Mouse (Mus musculus): ENCODE data around the gene Sfta2. TPM values are rescaled to one million over a fixed set of nuclear protein-coding genes. Genes with fewer than 3 reads are reported as not detected.
A peak's percentile ranks its signal among the peaks of the same experiment; 100 is the strongest.

Sfta2 gene
- polyA plus RNA-seq, 1 experiment from 2014 or later, result 564 TPM

GRCm38 (mm10) chr17:35697429-35697758 is 96.0 kb downstream of the Sfta2 start:
- 0 out of 2 replicates have a peak overlapping the region, but pooled peaks have one; percentile 23 for H3K9ac ChIP-seq (replicated peaks; ENCODE audit: low read depth)
- H3K4me3 ChIP-seq (ENCODE audit: low read depth, low read length), result 0 out of 2 replicates have a peak overlapping the region, but pooled peaks have one; percentile 4
- peaks cover 11% of the 10 kb centered on the region; the same call in 1 of the 2 replicates for H3K4me1 ChIP-seq (ENCODE audit: insufficient read depth, low read depth, low read length)
- H3K9me3 ChIP-seq (ENCODE audit: low read length), result no peaks in the 10 kb centered on the region
- peaks cover 8% of the 10 kb centered on the region; the same call in 1 of the 2 replicates for H3K36me3 ChIP-seq (ENCODE audit: insufficient read depth, low read length)
- no peak for TF ChIP-seq CTCF (IDR thresholded peaks at IDR 0.05)
- no peak for TF ChIP-seq EP300 (IDR thresholded peaks at IDR 0.05)
- no peak for ATAC-seq
- H3K27ac ChIP-seq (ENCODE audit: low read length), result peak overlapping the region; percentile 75
- no peaks in the 10 kb centered on the region for H3K27me3 ChIP-seq (replicated peaks; ENCODE audit: insufficient read depth, low read length)
- 13% methylated on average over 1 of the region's 1 CpGs for WGBS
- DNase-seq (ENCODE audit: low spot score), result no peak
- H3K4me2 ChIP-seq (replicated peaks; ENCODE audit: low read depth, low read length), result peak overlapping the region; percentile 56

GRCm38 (mm10) chr17:35697759-35698500 is 96.6 kb downstream of the Sfta2 start:
- H3K4me2 ChIP-seq (replicated peaks; ENCODE audit: low read depth, low read length), result peak overlapping the region; percentile 56
- 9% methylated on average over 15 of the region's 16 CpGs for WGBS
- ATAC-seq, result peak; percentile 37
- TF ChIP-seq EP300 (IDR thresholded peaks at IDR 0.05) (no peak), CTCF (IDR thresholded peaks at IDR 0.05) (no peak)
- peaks cover 11% of the 10 kb centered on the region; the same call in 1 of the 2 replicates for H3K4me1 ChIP-seq (ENCODE audit: insufficient read depth, low read depth, low read length)
- H3K36me3 ChIP-seq (ENCODE audit: insufficient read depth, low read length), result peaks cover 3% of the 10 kb centered on the region; the same call in 1 of the 2 replicates
- peak; percentile 71 for DNase-seq (ENCODE audit: low spot score)
- peak overlapping the region; percentile 75 for H3K27ac ChIP-seq (ENCODE audit: low read length)
- 0 out of 2 replicates have a peak overlapping the region, but pooled peaks have one; percentile 23 for H3K9ac ChIP-seq (replicated peaks; ENCODE audit: low read depth)
- peak overlapping the region; percentile 4; the same call in 1 of the 2 replicates for H3K4me3 ChIP-seq (ENCODE audit: low read depth, low read length)
- no peaks in the 10 kb centered on the region for H3K27me3 ChIP-seq (replicated peaks; ENCODE audit: insufficient read depth, low read length)
- no peaks in the 10 kb centered on the region for H3K9me3 ChIP-seq (ENCODE audit: low read length)

GRCm38 (mm10) chr17:35698501-35698883 is 97.1 kb downstream of the Sfta2 start:
- no peaks in the 10 kb centered on the region for H3K36me3 ChIP-seq (ENCODE audit: insufficient read depth, low read length)
- peak overlapping the region; percentile 56 for H3K4me2 ChIP-seq (replicated peaks; ENCODE audit: low read depth, low read length)
- 28% methylated on average over 5 of the region's 5 CpGs for WGBS
- H3K27ac ChIP-seq (ENCODE audit: low read length), result peak overlapping the region; percentile 75
- ATAC-seq, result no peak
- H3K9ac ChIP-seq (replicated peaks; ENCODE audit: low read depth), result no peak overlapping the region
- no peak for TF ChIP-seq EP300 (IDR thresholded peaks at IDR 0.05)
- H3K27me3 ChIP-seq (replicated peaks; ENCODE audit: insufficient read depth, low read length), result no peaks in the 10 kb centered on the region
- no peaks in the 10 kb centered on the region for H3K9me3 ChIP-seq (ENCODE audit: low read length)
- no peak overlapping the region for H3K4me3 ChIP-seq (ENCODE audit: low read depth, low read length)
- DNase-seq (ENCODE audit: low spot score), result no peak
- H3K4me1 ChIP-seq (ENCODE audit: insufficient read depth, low read depth, low read length), result peaks cover 11% of the 10 kb centered on the region; the same call in 1 of the 2 replicates

GRCm38 (mm10) chr17:35699919-35700318 is 98.6 kb downstream of the Sfta2 start:
- Histone ChIP-seq H3K27me3 (replicated peaks; ENCODE audit: insufficient read depth, low read length) (no peaks in the 10 kb centered on the region), H3K9me3 (ENCODE audit: low read length) (no peaks in the 10 kb centered on the region), H3K4me3 (ENCODE audit: low read depth, low read length) (peak overlapping the region; percentile 53), H3K36me3 (ENCODE audit: insufficient read depth, low read length) (no peaks in the 10 kb centered on the region), H3K27ac (ENCODE audit: low read length) (peak overlapping the region; percentile 96), H3K9ac (replicated peaks; ENCODE audit: low read depth) (peak overlapping the region; percentile 60), H3K4me1 (ENCODE audit: insufficient read depth, low read depth, low read length) (peaks cover 24% of the 10 kb centered on the region; the same call in 1 of the 2 replicates), H3K4me2 (replicated peaks; ENCODE audit: low read depth, low read length) (peak overlapping the region; percentile 77)
- DNase-seq (ENCODE audit: low spot score), result peak; percentile 94
- no peak for TF ChIP-seq EP300 (IDR thresholded peaks at IDR 0.05)
- no peak for TF ChIP-seq CTCF (IDR thresholded peaks at IDR 0.05)
- WGBS, result 4% methylated on average over 19 of the region's 19 CpGs
- peak; percentile 74 for ATAC-seq

Other genes with a start within 250 kb of the Sfta2 start
- 8.1 and 8.9 TPM in 2 replicates for gene H2-Q4, start 221.9 kb upstream of the Sfta2 start, polyA plus RNA-seq (2015; fragmentation: Nextera tagmentation; extraction: Ambion mirVana)
- gene H2-Q6, start 176.7 kb upstream of the Sfta2 start, polyA plus RNA-seq (2015; fragmentation: Nextera tagmentation; extraction: Ambion mirVana), result 0.74 and 0.86 TPM in 2 replicates
- gene H2-Q7, start 162.4 kb upstream of the Sfta2 start, polyA plus RNA-seq (2015; fragmentation: Nextera tagmentation; extraction: Ambion mirVana), result 3.1 and 4.0 TPM in 2 replicates
- gene H2-Q10, start 131.5 kb upstream of the Sfta2 start, polyA plus RNA-seq (2015; fragmentation: Nextera tagmentation; extraction: Ambion mirVana), result 1.5 and 2.0 TPM in 2 replicates
- gene Pou5f1, start 95.5 kb upstream of the Sfta2 start, polyA plus RNA-seq (2015; fragmentation: Nextera tagmentation; extraction: Ambion mirVana), result 0.13 TPM in 1 of 2 replicates, not detected in the other
- 14.2 and 17.4 TPM in 2 replicates for gene Tcf19, start 84.7 kb upstream of the Sfta2 start, polyA plus RNA-seq (2015; fragmentation: Nextera tagmentation; extraction: Ambion mirVana)
- gene Cchcr1, start 84.4 kb upstream of the Sfta2 start, polyA plus RNA-seq (2015; fragmentation: Nextera tagmentation; extraction: Ambion mirVana), result 5.1 and 5.9 TPM in 2 replicates
- not detected in 2 replicates for gene Psors1c2, start 68.3 kb upstream of the Sfta2 start, polyA plus RNA-seq (2015; fragmentation: Nextera tagmentation; extraction: Ambion mirVana)
- gene Cdsn, start 49.4 kb upstream of the Sfta2 start, polyA plus RNA-seq (2015; fragmentation: Nextera tagmentation; extraction: Ambion mirVana), result 0.04 TPM in 1 of 2 replicates, not detected in the other
- not detected in 2 replicates for gene 2300002M23Rik, start 34.1 kb upstream of the Sfta2 start, polyA plus RNA-seq (2015; fragmentation: Nextera tagmentation; extraction: Ambion mirVana)
- not detected in 2 replicates for gene Gm9573, start 25.1 kb downstream of the Sfta2 start, polyA plus RNA-seq (2015; fragmentation: Nextera tagmentation; extraction: Ambion mirVana)
- 1.1 and 1.7 TPM in 2 replicates for gene Mucl3, start 42.1 kb downstream of the Sfta2 start, polyA plus RNA-seq (2015; fragmentation: Nextera tagmentation; extraction: Ambion mirVana)
- 11.4 and 15.2 TPM in 2 replicates for gene Vars2, start 66.0 kb downstream of the Sfta2 start, polyA plus RNA-seq (2015; fragmentation: Nextera tagmentation; extraction: Ambion mirVana)
- 19.2 and 21.4 TPM in 2 replicates for gene Gtf2h4, start 72.2 kb downstream of the Sfta2 start, polyA plus RNA-seq (2015; fragmentation: Nextera tagmentation; extraction: Ambion mirVana)
- 64.2 and 79.3 TPM in 2 replicates for gene Ddr1, start 103.1 kb downstream of the Sfta2 start, polyA plus RNA-seq (2015; fragmentation: Nextera tagmentation; extraction: Ambion mirVana)
- 205 and 234 TPM in 2 replicates for gene Ier3, start 220.1 kb downstream of the Sfta2 start, polyA plus RNA-seq (2015; fragmentation: Nextera tagmentation; extraction: Ambion mirVana)
- gene Flot1, start 221.7 kb downstream of the Sfta2 start, polyA plus RNA-seq (2015; fragmentation: Nextera tagmentation; extraction: Ambion mirVana), result 106 and 117 TPM in 2 replicates
- gene Tubb5, start 236.8 kb downstream of the Sfta2 start, polyA plus RNA-seq (2015; fragmentation: Nextera tagmentation; extraction: Ambion mirVana), result 292 and 298 TPM in 2 replicates
- 2.8 and 3.1 TPM in 2 replicates for gene Mdc1, start 240.0 kb downstream of the Sfta2 start, polyA plus RNA-seq (2015; fragmentation: Nextera tagmentation; extraction: Ambion mirVana)